Mouse (Mus musculus) cerebellum, postnatal 10 days (tissue): ENCODE measurements around the gene Epdr1.

ENCODE experiments used
- DNase-seq, 2 experiments: peaks; one replicate each; pipeline ENCODE4 v3.0.0; 2021; ENCODE audit warnings: mixed read lengths in 2 of 2

The Epdr1 gene

GRCm38 (mm10) chr13:19619216-19619927 is at the start of gene Epdr1:
TSS of gene Epdr1 (minus strand) at chr13:19619927.
- DNase-seq = peak; percentile 89 to 90

- DNase-seq = no peak
These were observed 48.8 kb upstream of the Epdr1 start for GRCm38 (mm10) chr13:19668355-19669140.

GRCm38 (mm10) chr13:19652405-19652804 is 32.7 kb upstream of the Epdr1 start:
- DNase-seq = no peak

GRCm38 (mm10) chr13:19649824-19650223 is 30.1 kb upstream of the Epdr1 start:
- DNase-seq = no peak

- DNase-seq = peak in 1 of 2 experiments; percentile 30
These were observed 24.5 kb upstream of the Epdr1 start for GRCm38 (mm10) chr13:19644225-19644624.

- no peak for DNase-seq
These were observed 23.8 kb upstream of the Epdr1 start for GRCm38 (mm10) chr13:19643519-19643918.

- DNase-seq = peak; percentile 33 to 52
These were observed 20.6 kb upstream of the Epdr1 start for GRCm38 (mm10) chr13:19640203-19640851.

GRCm38 (mm10) chr13:19636131-19636530 is 16.4 kb upstream of the Epdr1 start:
- peak; percentile 52 to 55 for DNase-seq

GRCm38 (mm10) chr13:19630768-19631709 is 11.3 kb upstream of the Epdr1 start:
- DNase-seq = no peak

GRCm38 (mm10) chr13:19626473-19626872 is 6.7 kb upstream of the Epdr1 start:
- DNase-seq = no peak

GRCm38 (mm10) chr13:19624632-19625320 is 5.0 kb upstream of the Epdr1 start:
- no peak for DNase-seq

- peak in 1 of 2 experiments; percentile 30 for DNase-seq
These were observed 3.6 kb upstream of the Epdr1 start for GRCm38 (mm10) chr13:19623228-19623905.

GRCm38 (mm10) chr13:19622573-19623227 is 3.0 kb upstream of the Epdr1 start, which contains the start of gene Sfrp4:
TSS of gene Sfrp4 (plus strand) at chr13:19623104.
- peak; percentile 68 to 70 for DNase-seq

- DNase-seq = no peak
These were observed 899 bp downstream of the Epdr1 start for GRCm38 (mm10) chr13:19618841-19619215.

GRCm38 (mm10) chr13:19618081-19618480 is 1.6 kb downstream of the Epdr1 start:
- DNase-seq = peak; percentile 16 to 33

- no peak for DNase-seq
These were observed 5.4 kb downstream of the Epdr1 start for GRCm38 (mm10) chr13:19614311-19614710.

- no peak for DNase-seq
These were observed 6.3 kb downstream of the Epdr1 start for GRCm38 (mm10) chr13:19613426-19613825.

GRCm38 (mm10) chr13:19612963-19613362 is 6.8 kb downstream of the Epdr1 start:
- no peak for DNase-seq

GRCm38 (mm10) chr13:19612348-19612747 is 7.4 kb downstream of the Epdr1 start:
- DNase-seq = peak; percentile 42 to 45

GRCm38 (mm10) chr13:19608120-19608519 is 11.6 kb downstream of the Epdr1 start:
- no peak for DNase-seq
